Mouse (Mus musculus) liver, postnatal 0 days (tissue): Measurements from ENCODE around the gene Shisa5.

ENCODE experiments used
- CTCF ChIP-seq: sonication (generic); IDR thresholded peaks from 2 replicates; pipeline ENCODE4 v1.5.1; 2016; ENCODE audit warnings: antibody characterized with exemption, low read depth
- EP300 ChIP-seq: IDR thresholded peaks from 2 replicates; pipeline ENCODE4 v1.6.1; 2016; ENCODE audit warnings: antibody characterized with exemption, low read depth, mild to moderate bottlenecking

DNA sequence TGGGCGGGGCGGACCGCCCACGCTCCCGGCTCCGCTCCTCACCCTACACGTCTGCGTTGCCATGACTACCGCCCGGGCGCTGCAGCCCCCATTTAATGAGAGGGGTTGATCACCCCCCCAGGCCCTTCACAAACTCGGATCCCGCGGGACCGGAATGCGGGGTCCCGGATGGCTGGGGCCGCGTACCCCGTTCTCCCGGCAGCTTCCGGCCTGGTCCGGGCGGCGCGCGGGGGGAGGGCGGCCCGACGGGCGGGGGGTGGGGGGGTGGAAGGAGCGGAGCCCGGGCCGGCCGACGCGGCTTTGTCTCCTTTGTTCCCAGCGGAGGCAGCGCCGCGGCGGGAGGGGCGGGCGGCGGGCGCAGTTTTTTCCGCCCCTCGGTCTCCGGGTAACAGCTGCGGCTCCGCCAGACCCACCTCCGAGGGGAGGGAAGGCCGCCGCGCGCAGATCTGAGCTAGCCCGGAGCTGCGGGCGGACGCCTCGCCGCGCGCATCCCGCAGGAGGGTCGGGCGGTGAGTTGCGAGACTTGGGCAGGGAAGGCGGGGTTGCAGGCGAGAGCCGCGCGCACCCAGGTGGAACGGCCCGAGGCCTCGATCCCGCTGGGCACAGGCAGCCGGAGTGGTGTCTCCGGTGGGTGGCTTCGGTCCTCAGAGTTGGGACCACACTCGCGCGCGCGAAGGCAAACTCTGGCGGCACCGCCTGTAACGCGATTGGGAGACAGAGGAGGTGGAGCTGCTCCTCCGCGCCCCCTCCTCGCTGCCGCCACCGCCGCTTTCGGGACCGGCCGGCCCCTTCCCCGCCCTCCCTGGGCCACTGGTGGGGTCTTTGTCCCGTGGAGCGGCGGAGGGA is 57.0 kb downstream of the Shisa5 start, which contains the start of gene Plxnb1:
- TF ChIP-seq CTCF, result no peak
- no peak for TF ChIP-seq EP300
